Mouse (Mus musculus): Measurements from ENCODE around the gene Tspan5.

Tspan5 gene

GRCm38 (mm10) chr3:138773871-138774606 lies 32.0 kb downstream of the Tspan5 start:
- DNase-seq = no peak

GRCm38 (mm10) chr3:138774607-138774943 lies 32.6 kb downstream of the Tspan5 start:
- DNase-seq = no peak

GRCm38 (mm10) chr3:138775926-138776715 lies 34.1 kb downstream of the Tspan5 start:
- no peak for DNase-seq

GRCm38 (mm10) chr3:138781492-138781891 lies 39.5 kb downstream of the Tspan5 start:
- no peak for DNase-seq

- peak; percentile 97 to 98 for DNase-seq
These were observed 42.1 kb downstream of the Tspan5 start for GRCm38 (mm10) chr3:138783859-138784640.

- no peak for DNase-seq
These were observed 42.6 kb downstream of the Tspan5 start for GRCm38 (mm10) chr3:138784641-138785025.

- no peak for DNase-seq
These were observed 45.9 kb downstream of the Tspan5 start for GRCm38 (mm10) chr3:138787758-138788488.

GRCm38 (mm10) chr3:138788489-138788850 lies 46.5 kb downstream of the Tspan5 start:
- DNase-seq = no peak

GRCm38 (mm10) chr3:138789275-138789674 lies 47.3 kb downstream of the Tspan5 start:
- DNase-seq = no peak

- no peak for DNase-seq
These were observed 52.5 kb downstream of the Tspan5 start for GRCm38 (mm10) chr3:138794533-138794932.

- no peak for DNase-seq
These were observed 54.0 kb downstream of the Tspan5 start for GRCm38 (mm10) chr3:138795951-138796350.

- no peak for DNase-seq
These were observed 54.6 kb downstream of the Tspan5 start for GRCm38 (mm10) chr3:138796583-138796982.

- peak; percentile 84 to 86 for DNase-seq
These were observed 58.8 kb downstream of the Tspan5 start for GRCm38 (mm10) chr3:138800664-138801411.

GRCm38 (mm10) chr3:138801661-138802060 lies 59.7 kb downstream of the Tspan5 start:
- no peak for DNase-seq

- DNase-seq = peak in 1 of 2 experiments; percentile 59
These were observed 60.9 kb downstream of the Tspan5 start for GRCm38 (mm10) chr3:138802722-138803443.

GRCm38 (mm10) chr3:138803444-138804085 lies 61.6 kb downstream of the Tspan5 start:
- peak in 1 of 2 experiments; percentile 41 for DNase-seq

- no peak for DNase-seq
These were observed 62.4 kb downstream of the Tspan5 start for GRCm38 (mm10) chr3:138804104-138805048.

GRCm38 (mm10) chr3:138807795-138808194 lies 65.8 kb downstream of the Tspan5 start:
- DNase-seq = peak in 1 of 2 experiments; percentile 54

- no peak for DNase-seq
These were observed 67.5 kb downstream of the Tspan5 start for GRCm38 (mm10) chr3:138809509-138809908.

Data from cerebellum, postnatal 14 days (tissue).